Mouse (Mus musculus): ENCODE results near the gene Ccdc102a.

Ccdc102a gene

DNA sequence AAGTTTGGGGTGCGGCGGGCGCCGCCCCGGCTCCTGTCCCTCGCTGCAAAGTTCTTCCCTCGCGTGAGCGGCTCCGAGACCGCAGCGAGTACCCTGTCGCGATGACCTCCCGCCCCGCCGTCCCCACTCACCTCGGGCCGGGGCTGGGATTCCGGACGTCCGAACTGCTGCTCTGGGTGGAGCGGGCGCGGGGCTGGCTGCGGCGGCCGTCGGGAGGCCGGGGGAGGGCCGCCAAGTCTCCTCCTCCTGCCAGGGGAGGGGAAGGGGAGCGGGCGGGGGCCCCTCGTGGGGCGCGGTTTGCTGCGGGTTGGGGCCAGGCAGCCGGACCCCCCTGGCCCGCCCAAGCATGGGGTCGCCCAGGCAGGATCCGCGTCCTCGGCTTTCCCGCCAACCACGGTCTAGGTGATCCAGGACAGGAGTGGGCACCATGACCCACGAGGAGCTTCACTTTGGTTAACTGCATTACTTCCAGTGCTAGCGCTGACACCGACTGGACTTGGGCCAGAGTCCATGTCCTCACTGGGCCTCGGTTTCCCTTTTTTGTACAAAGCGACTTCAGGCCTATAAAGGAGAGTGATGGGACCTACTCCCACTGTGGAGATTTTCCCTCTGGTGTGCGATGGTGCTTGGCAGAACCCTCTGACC is at the start of gene Ccdc102a:
Ccdc102a (minus strand) TSS at position 248 of the 645 bp plus-strand sequence.
- in situ Hi-C loops (cut with MboI, MseI), result no loop called here

DNA sequence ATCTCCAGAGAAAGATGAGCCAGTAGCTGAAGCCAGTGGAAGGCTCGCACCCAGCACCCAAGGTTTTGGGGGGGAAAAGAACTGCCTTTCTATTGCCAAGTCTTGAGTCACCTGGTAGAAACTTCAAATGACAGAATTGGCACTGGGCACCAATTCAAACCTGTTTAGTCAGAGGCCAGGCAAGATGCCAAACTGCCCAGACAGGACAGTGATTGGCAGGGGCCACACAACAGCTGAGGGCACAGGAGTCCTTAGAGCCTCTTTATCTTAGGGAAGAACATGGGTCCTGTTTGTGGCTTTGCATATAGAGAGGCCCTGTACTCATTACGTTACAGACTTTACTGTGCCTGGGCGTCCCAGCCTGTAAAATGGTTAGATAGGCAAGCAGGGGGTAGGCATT is 49.7 kb upstream of the Ccdc102a start:
- in situ Hi-C loops (cut with MboI, MseI), result loop anchor here (5.0 kb wide), 1 partner anchor 540 kb away; no protein-coding TSS in a partner anchor

- in situ Hi-C loops (cut with MboI, MseI), result loop anchor here (5.0 kb wide), 1 partner anchor 540 kb away; no protein-coding TSS in a partner anchor
Observed at GRCm38 (mm10) chr8:94967071-94967470, 49.2 kb upstream of the Ccdc102a start.

DNA sequence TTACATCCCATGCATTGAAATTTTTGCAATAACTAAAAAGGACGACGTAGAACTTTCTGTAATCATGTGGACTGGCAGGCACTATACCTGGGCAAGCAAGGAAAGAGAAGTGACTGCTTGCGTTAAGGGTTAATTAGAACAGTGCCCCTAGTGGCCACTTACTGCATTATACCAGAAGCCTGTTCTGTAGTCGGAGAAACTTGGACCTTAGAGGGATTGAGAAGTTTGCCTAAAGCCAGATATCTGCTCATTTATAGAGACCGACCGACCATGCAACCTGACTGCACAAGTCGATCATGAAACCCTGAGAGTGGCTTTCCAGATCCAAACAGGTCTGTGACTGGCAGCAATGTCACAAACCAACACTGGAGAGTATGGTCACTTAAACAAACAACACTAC is 48.7 kb upstream of the Ccdc102a start:
- in situ Hi-C loops (cut with MboI, MseI), result loop anchor here (5.0 kb wide), 1 partner anchor 539 kb away; no protein-coding TSS in a partner anchor

DNA sequence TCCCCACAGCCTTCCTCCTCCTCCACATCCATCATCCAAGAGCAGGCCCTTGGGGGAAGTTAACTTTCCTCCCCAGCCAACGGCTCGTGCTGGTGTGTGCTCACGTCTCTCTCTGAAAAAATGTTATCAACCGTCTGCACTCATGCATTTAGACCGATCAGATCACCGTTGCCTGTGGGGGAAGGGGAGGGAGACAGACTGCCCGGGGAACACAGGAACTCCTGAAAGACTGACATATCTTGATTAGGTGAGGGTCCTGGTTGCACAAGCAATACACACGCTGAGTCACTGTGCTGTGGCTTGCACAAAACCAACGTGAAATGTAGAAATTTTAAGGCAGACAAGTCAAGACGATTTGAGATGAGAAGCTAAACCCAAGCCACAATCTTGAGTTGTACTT is 46.9 kb upstream of the Ccdc102a start:
- in situ Hi-C loops (cut with MboI, MseI), result loop anchor here (5.0 kb wide), 1 partner anchor 538 kb away; no protein-coding TSS in a partner anchor

GRCm38 (mm10) chr8:94962201-94962600 is 44.3 kb upstream of the Ccdc102a start:
- in situ Hi-C loops (cut with MboI, MseI), result no loop called here

DNA sequence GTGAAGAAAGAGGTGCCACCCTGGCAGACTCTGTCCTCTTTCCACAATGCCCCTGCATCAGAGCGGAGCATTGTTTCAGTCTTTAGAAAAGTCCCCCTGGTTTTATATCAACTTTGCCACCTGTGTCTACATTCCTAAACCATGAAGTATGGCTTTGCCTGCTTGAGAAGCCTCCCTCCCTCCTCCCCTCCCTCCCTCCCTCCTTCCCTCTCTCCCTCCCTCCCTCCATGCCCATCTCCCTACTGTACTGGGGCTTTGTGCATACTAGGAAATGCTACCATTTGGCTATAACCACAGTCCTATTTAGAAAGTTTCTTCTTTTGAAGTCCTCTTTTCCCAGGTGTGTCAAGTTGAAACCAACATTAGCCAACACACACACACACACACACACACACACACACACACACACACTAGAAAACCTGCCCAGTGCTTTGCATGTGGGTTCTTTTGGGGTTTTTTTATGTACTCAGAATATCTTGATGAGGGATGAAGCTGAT is 38.2 kb upstream of the Ccdc102a start:
- in situ Hi-C loops (cut with MboI, MseI), result no loop called here

DNA sequence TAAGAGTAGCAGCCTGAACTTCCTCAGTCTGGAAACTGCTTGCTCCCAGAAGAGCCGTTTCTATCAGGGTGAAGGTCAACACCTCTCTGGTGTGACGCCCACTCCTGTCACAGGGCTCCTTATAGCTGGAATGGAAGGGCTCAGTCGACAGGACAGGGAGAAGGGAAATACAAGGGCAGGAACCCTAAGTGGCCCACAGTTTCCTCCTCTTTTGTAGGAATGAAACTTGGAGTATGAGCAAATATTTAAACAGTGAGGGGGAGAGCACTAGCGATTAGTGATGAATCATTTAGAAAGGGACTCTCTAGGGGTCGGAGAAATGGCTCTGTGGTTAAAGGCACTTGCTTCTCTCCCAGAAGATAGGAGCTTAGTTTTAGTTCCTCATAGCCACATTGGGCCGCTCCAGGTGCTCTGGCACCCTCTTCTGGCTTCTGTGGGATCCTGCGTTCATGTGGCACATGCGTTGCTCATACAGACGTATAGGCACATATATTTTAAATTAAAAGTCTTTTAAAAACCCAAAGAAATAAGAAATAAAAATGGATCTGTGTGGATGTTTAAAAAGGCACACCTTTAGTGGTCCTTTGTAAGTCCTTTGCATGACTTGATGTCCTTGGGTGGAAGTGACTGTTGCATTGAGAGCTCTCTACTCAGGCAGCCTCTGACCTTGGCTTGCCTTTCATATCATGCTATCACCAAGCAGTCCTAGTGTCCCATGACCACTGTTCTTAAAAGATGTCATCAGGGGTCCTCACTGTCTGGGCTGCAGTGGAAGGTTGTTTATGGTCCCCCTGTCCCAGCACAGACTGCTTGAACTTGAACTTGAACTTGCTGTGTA is 37.2 kb upstream of the Ccdc102a start:
- in situ Hi-C loops (cut with MboI, MseI), result no loop called here

- in situ Hi-C loops (cut with MboI, MseI), result no loop called here
Observed at GRCm38 (mm10) chr8:94954368-94954737, 36.5 kb upstream of the Ccdc102a start.

DNA sequence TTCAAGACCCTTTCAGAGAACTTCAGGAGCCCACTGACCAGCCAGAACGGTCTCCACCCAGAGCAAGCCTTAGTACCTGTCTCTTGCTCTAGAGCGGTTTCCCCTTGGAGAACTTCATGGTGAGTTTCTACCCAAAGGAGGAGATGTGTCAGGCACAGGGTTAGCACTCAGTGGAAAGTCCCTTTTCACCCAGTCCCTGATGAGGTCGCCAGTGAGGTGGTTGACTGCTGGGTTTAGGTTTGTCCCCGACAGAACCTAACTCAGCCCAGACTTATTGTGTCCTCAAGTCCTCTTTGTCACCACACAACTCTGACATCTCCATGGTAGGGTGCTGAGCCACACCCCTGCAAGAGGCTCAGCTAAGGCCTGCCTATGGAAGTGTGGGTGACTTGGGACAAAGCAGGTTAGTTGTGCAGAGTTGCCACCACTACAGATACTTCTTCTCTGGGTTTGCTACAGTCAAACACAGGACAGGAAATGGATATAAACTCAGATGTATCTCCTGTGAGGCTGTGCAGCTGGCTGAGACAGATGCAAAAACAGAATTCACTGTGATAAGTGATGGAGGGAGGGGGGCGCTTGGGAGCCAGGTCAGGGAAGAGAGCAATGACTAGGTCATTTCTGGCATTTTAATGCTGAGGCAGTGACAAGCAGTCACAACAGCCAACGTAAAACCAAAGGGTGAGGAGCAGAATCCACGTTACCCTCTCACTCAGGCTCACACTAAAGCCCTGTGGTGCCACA is 35.9 kb upstream of the Ccdc102a start:
- in situ Hi-C loops (cut with MboI, MseI), result no loop called here

DNA sequence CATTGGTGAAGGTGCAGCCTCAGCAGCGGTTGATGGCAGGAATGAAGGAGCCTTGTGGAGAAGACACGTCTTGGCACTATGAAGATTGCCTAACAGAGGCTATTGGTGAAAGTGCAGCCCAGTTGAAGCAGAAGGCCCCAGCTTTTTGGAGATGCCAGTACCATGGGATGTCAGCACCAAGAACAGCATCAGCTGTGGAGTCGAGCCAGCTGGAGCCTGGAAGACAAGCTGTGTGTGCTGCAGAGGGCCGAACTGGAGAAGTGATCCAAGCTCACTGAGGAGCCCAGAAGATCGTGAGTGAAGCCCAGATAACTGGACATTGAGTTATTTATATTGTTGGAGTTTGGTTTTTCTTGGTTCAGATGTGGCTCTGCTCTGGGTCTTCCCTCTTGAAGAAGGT is 34.2 kb upstream of the Ccdc102a start:
- in situ Hi-C loops (cut with MboI, MseI), result no loop called here

DNA sequence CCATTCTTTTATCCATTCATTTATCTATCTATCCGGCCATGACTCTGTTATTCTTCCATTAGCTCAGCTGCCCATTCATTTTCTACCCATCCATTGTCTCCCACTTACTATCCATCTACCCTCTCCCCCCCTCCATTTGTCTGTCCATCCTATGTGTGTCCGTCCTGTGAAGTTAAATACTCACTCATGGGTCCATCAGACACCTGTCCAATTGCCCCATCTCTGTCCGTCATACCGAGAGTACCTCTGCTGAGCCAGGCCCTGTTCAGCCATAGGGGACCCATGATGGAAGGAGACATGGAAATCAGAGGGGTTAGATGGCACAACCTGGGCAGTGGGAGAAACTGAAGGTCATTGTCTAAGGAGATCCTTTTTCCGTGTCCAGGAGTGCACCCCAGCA is 32.6 kb upstream of the Ccdc102a start:
- in situ Hi-C loops (cut with MboI, MseI), result no loop called here

GRCm38 (mm10) chr8:94950046-94950445 is 32.1 kb upstream of the Ccdc102a start:
- in situ Hi-C loops (cut with MboI, MseI), result no loop called here

DNA sequence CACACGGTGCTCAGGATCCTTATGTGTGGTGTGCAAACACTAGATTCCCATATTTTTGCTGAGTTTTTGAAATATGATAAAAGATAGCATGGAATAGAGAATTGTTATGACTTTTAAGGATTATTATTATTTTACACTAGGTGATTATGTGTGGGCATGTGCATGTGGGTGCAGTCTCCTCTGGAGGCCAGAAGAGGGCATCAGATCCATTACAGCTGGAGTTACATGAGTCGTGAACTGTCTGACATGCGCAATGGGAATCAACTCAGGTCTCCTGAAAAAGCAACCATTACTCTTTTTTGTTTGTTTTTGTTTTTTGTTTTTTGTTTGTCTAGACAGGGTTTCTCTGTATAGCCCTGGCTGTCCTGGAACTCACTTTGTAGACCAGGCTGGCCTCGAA is 31.1 kb upstream of the Ccdc102a start:
- in situ Hi-C loops (cut with MboI, MseI), result no loop called here

DNA sequence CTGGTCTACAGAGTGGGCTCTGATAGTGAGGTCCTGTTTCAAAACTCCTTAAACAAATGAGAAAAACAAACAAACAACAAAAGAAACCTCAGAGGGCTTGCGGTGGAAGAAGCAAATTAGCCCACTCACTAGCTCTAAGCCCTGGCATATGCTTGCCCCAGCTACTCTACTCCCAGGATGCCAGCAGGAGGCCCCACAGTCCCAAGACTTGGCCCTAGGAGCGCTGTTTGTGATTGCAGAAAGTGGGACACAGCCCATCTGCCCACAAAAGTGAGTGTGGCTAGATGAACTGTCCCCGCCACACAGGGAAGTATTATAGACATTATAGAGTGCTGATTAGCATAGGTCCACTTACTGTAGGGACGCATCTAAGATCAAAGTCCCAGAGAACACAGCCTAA is 30.5 kb upstream of the Ccdc102a start:
- in situ Hi-C loops (cut with MboI, MseI), result no loop called here

DNA sequence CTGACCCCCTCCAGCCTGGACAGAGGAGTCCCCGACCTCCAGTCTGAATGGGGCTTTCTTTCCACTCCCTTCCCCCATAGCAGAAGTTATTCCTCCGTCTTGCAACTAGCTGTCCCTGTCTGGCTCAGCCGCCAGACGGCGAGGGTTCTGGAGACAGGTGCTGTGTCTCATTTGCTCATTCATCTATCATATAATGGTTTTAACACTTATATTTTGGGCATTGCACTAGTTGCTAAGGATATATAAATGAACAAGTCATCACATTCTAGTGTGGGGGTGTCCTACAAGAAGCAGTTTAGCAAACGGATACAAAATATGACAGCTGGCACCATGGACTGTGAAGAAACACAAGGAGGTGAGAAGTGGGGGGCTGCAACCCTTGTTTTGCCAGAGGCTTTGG is 27.3 kb upstream of the Ccdc102a start:
- in situ Hi-C loops (cut with MboI, MseI), result no loop called here

- in situ Hi-C loops (cut with MboI, MseI), result loop anchor here (5.0 kb wide), 3 partner anchors 55 to 260 kb away; partner anchors contain the start of gene Kifc3
Observed at GRCm38 (mm10) chr8:94942566-94942965, 24.7 kb upstream of the Ccdc102a start.

DNA sequence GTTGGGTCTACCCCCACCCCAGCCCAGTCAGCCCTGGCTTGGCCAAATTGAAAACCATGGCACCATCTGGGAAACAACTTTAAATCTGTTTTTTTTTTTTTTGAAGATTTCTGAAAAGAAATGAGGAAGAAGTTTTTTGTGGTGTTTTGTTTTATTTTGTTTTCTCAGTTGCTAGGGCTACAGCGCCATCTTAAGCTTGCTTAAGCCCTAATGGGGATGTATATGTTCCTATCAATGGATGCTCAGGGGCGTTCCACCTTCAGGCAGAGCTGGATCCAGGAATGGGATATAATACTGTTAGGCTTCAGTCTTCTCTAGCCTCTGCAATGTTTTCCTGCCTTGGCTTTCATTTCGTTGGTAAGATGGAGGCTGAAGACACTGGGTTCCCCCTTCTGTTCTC is 17.3 kb upstream of the Ccdc102a start:
- in situ Hi-C loops (cut with MboI, MseI), result no loop called here

DNA sequence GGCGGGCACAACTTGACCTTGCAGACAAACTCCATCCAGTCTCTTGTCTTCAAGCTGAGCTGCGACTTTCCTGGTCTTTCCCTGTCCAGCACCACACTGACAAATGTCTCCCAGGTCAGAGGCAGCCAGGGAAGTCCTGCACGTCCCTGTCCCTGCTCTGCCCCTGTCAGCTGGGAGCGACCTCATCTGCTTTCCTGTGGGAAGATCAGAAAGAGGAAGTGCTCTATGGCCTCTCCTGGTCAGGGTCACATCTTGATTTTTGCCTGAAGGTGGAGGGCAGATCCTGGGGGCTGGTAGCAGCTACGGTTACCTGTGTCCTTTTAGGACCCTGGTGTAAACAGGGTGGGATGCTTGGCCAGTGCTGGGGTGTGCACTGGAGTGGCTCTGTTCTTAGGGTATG is 16.0 kb upstream of the Ccdc102a start:
- in situ Hi-C loops (cut with MboI, MseI), result no loop called here

DNA sequence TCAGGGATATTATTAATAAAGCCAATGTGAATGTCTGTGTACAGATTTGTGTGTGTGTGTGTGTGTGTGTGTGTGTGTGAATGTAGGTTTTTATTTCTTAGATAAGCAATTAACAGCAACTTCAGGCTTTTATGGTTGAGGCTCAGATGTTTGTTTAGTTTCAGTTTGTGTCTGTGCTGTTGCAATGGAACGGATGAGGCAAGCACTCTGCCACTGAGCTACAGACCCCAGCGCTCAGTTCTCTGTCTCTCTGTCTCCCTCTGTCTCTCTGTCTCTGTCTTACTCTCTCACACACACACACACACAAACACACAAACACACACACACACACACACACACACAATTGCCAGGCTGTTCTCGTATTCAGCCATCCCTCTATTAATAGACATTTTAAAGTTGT is 10.3 kb upstream of the Ccdc102a start:
- in situ Hi-C loops (cut with MboI, MseI), result no loop called here

DNA sequence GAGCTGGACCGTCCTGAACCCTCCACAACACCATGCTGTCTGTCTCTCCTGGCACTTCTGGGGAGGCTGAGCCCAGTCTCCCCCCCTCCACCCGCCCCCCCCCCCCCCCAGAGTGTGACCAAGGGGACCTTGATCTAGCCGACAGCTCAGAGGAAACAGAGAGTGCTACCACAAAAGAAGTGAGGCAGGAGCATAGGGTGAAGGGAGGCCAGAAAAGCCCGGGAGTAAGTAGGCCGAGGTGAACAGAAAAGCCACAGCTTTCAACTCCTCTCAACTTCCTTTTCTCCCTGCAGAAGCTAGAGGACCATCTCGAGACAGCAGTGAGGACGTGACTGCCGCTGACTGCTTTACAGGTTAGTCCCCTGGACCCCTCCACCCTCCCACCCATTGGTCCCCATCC is 5.5 kb upstream of the Ccdc102a start, which contains the start of gene Adgrg5:
Adgrg5 (plus strand) TSS at position 290 of the 400 bp plus-strand sequence.
- in situ Hi-C loops (cut with MboI, MseI), result no loop called here

DNA sequence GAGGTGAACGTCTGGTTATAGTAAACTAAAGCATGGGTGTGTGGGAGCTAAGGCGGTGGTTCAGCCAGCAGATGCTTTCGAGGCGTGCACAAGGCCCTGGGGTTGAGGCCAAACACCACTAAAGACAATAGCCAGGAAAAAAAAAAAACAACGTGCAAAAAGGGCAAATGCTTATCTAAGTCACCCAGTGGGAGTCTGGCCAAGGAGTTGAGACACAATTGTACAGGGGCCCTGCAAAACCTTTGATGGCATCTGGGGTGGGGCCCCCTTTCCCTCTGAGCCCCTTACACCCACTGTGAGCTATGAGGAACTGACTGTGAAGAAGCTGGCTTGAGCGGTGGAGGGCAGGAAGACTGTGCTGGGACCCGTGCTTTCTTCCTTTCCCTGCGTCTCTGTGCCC is 4.7 kb upstream of the Ccdc102a start:
- in situ Hi-C loops (cut with MboI, MseI), result no loop called here

All from regulatory T cell (primary cell).